Mouse (Mus musculus): Measurements from ENCODE around the gene Dnah3. TPM values are rescaled to one million over a fixed set of nuclear protein-coding genes. Genes with fewer than 3 reads are reported as not detected.
A peak's percentile ranks its signal among the peaks of the same experiment; 100 is the strongest.

Dnah3 gene
- polyA plus RNA-seq, 1 experiment from 2014 or later: 0.40 TPM

DNA sequence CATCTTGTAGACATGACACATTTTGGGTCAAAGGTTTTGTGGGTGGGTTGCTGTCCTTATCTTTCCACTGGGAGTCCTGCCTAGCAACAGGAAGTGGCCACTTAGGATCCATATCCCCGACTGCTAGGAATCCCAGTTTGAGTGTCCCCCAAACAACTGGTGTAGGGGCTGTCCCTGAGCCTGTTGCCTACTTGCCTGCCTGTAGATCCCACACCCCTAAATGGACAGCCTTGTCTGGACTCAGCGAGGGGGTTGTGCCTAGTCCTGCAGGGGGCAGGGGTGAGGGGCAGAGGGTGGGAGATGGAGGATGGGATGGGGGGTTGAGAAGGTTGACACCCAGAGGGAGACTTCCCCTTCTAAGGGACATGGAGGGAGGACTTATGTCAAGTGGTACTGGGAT lies 125.8 kb downstream of the Dnah3 start:
- 59% methylated on average over 2 of the region's 2 CpGs for WGBS
- no peak overlapping the region for H3K4me2 ChIP-seq

DNA sequence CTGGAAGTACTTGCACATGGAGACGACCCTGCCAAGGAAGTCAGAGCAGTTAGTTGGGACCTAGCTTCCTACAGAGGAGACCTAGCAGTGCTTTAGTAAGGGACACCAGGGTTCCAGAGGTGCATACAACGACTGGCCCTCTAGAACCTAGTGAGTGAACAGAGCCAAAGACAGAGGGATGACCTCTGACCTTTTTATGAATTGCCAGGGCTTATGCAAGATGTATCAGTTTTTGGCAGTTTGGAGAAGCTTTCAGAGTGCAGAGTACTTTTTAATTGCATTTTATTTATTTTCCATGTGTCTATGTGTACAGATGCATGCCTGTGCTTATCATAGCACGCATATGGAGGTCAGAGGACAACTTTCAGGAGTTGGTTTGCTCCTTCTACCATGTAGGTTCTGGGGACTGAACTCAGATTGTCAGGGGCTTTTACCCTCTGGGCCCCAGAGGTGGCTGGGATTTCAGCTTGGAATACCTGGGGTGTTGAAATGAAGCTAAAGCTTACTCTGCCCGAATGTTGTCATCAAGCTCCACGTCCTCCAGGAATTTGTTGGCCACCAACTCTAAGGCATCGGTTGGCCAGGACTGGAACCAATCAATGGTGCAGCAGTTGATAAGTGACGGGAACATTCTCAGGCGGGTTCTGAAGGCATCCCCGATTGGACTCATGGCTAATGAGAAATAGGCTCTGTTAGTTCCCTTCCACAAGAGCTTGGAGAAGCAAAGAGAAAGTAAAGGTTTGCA lies 129.3 kb downstream of the Dnah3 start:
- Histone ChIP-seq H3K9ac (no peak overlapping the region), H3K27ac (no peak overlapping the region)
- 69% methylated on average over 9 of the region's 9 CpGs for WGBS

More for the DNA sequence above, 125.8 kb downstream of the Dnah3 start:
- peak; percentile 70; the same call in 1 of the 2 replicates for ATAC-seq (ENCODE audit: borderline replicate concordance, extremely low read depth, low FRiP score, low TSS enrichment)
- Histone ChIP-seq H3K9ac (no peak overlapping the region), H3K4me3 (no peak overlapping the region), H3K9me3 (no peaks in the 10 kb centered on the region), H3K27me3 (no peaks in the 10 kb centered on the region), H3K27ac (no peak overlapping the region), H3K4me1 (no peaks in the 10 kb centered on the region), H3K36me3 (no peaks in the 10 kb centered on the region)

DNA sequence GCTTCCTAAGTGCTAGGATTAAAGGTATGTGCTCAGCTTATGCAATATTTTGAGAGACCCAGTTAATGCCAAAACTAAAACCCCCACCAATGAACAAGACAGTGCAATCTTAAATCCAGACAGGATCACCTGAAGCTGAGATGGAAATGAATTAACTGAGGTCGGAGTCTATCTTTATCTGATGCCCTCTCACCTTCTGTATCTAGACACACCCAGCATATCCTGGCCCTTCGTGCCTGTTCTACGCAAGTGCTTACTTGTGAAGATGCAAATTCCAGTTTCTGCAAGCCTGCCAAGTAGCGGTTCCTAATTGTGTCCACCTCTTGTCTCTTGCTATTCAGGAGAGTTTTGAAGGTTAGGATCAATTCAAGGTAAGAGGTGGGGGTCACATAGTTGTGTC lies 129.9 kb downstream of the Dnah3 start:
- H3K4me2 ChIP-seq: no peak overlapping the region
- no peaks in the 10 kb centered on the region for H3K27me3 ChIP-seq
- no peak overlapping the region for H3K27ac ChIP-seq
- H3K9ac ChIP-seq: no peak overlapping the region
- no peaks in the 10 kb centered on the region for H3K4me1 ChIP-seq
- no peak for ATAC-seq (ENCODE audit: borderline replicate concordance, extremely low read depth, low FRiP score, low TSS enrichment)
- no peaks in the 10 kb centered on the region for H3K9me3 ChIP-seq
- H3K36me3 ChIP-seq: no peaks in the 10 kb centered on the region
- no peak overlapping the region for H3K4me3 ChIP-seq
- 76% methylated on average over 4 of the region's 4 CpGs for WGBS

More for the DNA sequence above, 129.3 kb downstream of the Dnah3 start:
- H3K4me3 ChIP-seq: no peak overlapping the region
- no peaks in the 10 kb centered on the region for H3K36me3 ChIP-seq
- ATAC-seq (ENCODE audit: borderline replicate concordance, extremely low read depth, low FRiP score, low TSS enrichment): no peak
- no peaks in the 10 kb centered on the region for H3K4me1 ChIP-seq
- H3K27me3 ChIP-seq: no peaks in the 10 kb centered on the region
- no peaks in the 10 kb centered on the region for H3K9me3 ChIP-seq
- H3K4me2 ChIP-seq: no peak overlapping the region

DNA sequence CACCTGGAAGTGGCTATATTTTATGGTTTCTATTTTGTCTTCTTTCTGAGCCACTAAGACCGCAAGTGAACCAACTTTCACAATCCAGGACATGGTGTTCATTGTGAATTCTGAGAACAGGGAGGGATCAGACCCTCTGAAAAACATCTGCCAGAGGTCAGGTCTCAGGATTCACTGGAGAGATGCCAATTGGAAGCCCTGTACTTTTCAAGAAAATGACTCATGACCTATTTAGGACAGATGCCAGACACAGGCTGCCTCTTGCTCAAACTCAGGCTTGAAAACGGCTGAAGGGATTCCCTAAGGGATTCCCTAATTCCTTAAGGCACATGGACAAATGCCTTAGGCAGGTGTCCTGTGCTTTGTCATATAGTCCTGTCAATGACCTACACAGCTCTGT lies 134.0 kb downstream of the Dnah3 start:
- ATAC-seq (ENCODE audit: borderline replicate concordance, extremely low read depth, low FRiP score, low TSS enrichment): no peak
- Histone ChIP-seq H3K27ac (no peak overlapping the region), H3K4me1 (no peaks in the 10 kb centered on the region), H3K9me3 (no peaks in the 10 kb centered on the region), H3K27me3 (no peaks in the 10 kb centered on the region), H3K4me2 (no peak overlapping the region), H3K36me3 (no peaks in the 10 kb centered on the region), H3K9ac (no peak overlapping the region), H3K4me3 (no peak overlapping the region)
- 63% methylated on average over 2 of the region's 2 CpGs for WGBS

DNA sequence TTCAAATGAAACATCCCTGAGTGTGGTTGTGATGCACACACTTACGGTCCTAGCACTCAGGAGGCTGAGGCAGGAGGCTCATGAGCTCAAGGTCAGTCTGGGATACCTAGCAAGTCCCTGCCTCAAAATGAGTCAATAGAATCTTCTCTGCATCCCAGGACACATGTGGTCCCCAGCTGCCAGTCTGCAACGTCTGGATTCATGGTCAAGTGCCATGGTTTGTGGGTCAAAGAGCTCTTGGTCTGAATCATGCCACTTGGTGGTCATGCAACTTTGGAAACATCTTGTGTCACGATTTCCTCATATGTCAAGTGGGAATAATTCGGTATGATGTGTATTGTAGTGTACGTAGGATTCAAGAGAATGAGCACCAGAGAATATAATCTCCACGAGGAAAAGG lies 134.5 kb downstream of the Dnah3 start:
- Histone ChIP-seq H3K4me1 (no peaks in the 10 kb centered on the region), H3K4me3 (no peak overlapping the region), H3K9ac (no peak overlapping the region), H3K4me2 (no peak overlapping the region), H3K9me3 (no peaks in the 10 kb centered on the region), H3K27me3 (no peaks in the 10 kb centered on the region), H3K27ac (no peak overlapping the region), H3K36me3 (no peaks in the 10 kb centered on the region)
- 77% methylated on average over 6 of the region's 6 CpGs for WGBS
- ATAC-seq (ENCODE audit: borderline replicate concordance, extremely low read depth, low FRiP score, low TSS enrichment): no peak

DNA sequence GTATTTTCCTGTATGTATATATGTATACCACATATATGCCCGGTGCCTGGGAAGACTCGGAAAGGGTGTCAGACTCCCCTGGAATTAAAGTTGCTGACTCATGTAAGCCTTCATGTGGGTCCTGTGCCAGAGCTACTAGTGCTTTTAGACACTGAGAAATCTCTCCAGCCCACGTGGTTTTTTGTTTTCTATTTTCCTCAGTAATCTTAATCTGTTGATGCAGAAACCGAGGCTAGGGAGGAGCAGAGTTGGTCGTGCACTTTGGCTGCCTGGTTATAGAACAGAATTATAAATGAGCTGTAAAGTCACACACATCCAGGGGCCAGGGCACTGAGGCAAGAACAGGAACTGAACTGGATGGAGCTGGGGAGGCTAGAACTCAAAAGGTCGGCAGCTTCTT lies 135.1 kb downstream of the Dnah3 start:
- WGBS: 67% methylated on average over 6 of the region's 6 CpGs
- H3K36me3 ChIP-seq: no peaks in the 10 kb centered on the region
- H3K9ac ChIP-seq: no peak overlapping the region
- no peaks in the 10 kb centered on the region for H3K9me3 ChIP-seq
- no peak overlapping the region for H3K4me2 ChIP-seq
- H3K4me1 ChIP-seq: no peaks in the 10 kb centered on the region
- H3K27me3 ChIP-seq: no peaks in the 10 kb centered on the region
- H3K27ac ChIP-seq: no peak overlapping the region
- no peak for ATAC-seq (ENCODE audit: borderline replicate concordance, extremely low read depth, low FRiP score, low TSS enrichment)
- no peak overlapping the region for H3K4me3 ChIP-seq

DNA sequence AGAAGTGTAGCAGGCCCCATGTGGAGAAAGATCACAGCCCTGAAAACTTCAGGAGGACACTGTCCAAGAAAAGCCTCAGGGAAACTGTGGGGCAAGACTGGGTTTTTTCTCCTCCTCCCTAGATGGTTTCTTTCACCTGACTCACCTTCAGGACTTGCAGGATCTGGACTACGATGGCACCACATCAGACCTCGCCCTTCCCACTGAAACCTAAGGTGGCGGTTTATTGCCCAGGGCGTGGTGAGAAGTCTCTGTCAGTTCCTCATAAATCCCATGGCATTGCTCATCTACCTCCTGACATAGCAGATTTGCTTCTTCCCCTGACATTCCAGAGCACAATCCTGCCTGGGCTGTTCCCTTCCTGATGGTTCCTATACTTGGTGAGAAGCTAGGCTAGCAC lies 135.6 kb downstream of the Dnah3 start:
- no peaks in the 10 kb centered on the region for H3K9me3 ChIP-seq
- H3K9ac ChIP-seq: no peak overlapping the region
- H3K27ac ChIP-seq: no peak overlapping the region
- no peaks in the 10 kb centered on the region for H3K36me3 ChIP-seq
- H3K4me3 ChIP-seq: no peak overlapping the region
- no peak for ATAC-seq (ENCODE audit: borderline replicate concordance, extremely low read depth, low FRiP score, low TSS enrichment)
- H3K27me3 ChIP-seq: no peaks in the 10 kb centered on the region
- no peaks in the 10 kb centered on the region for H3K4me1 ChIP-seq
- no peak overlapping the region for H3K4me2 ChIP-seq
- WGBS: 82% methylated on average over 4 of the region's 4 CpGs

DNA sequence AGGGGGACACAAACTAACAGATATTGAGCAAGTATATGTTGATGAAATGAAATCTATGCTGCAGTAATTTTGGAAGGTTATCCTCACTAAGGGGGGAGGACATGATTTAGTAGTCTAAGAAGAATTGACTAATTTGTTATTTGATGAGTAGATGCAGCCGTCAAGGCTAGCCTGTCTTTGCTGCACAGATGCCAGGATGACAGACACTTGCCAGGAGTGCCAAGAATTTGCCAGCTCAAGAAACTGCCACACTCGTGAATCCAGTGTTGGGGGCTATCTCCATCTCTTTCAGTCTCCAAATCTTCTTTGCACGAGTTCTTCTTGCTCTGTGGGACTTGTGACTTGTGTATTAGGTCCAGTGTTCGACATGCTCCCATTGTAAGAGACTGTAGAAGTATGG lies 136.0 kb downstream of the Dnah3 start:
- 52% methylated on average over 4 of the region's 4 CpGs for WGBS
- no peak for ATAC-seq (ENCODE audit: borderline replicate concordance, extremely low read depth, low FRiP score, low TSS enrichment)
- Histone ChIP-seq H3K4me1 (no peaks in the 10 kb centered on the region), H3K27me3 (no peaks in the 10 kb centered on the region), H3K9me3 (no peaks in the 10 kb centered on the region), H3K36me3 (no peaks in the 10 kb centered on the region), H3K27ac (no peak overlapping the region), H3K4me2 (no peak overlapping the region), H3K9ac (no peak overlapping the region), H3K4me3 (no peak overlapping the region)

DNA sequence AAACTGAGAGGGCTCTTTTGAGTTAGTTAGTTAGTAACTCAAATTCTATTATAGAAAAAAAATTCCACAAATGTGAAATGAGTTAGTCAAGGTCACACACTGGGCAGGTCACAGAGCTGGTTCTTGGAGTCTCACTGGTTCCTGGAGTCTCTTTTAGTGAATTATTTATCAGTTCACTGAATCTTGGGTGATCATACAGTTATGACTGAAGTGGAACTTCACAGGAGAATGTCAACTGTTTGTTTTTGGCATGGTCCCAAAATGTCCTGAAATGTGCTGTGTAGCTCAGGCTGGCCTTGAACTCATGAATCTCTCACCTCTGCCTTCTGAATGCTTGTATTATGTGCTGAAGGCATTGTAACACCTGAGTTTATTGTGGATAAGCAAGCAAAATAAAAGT lies 137.7 kb downstream of the Dnah3 start:
- Histone ChIP-seq H3K9me3 (no peaks in the 10 kb centered on the region), H3K36me3 (no peaks in the 10 kb centered on the region), H3K4me3 (no peak overlapping the region), H3K27ac (no peak overlapping the region), H3K27me3 (no peaks in the 10 kb centered on the region), H3K4me2 (no peak overlapping the region), H3K9ac (no peak overlapping the region), H3K4me1 (no peaks in the 10 kb centered on the region)
- no peak for ATAC-seq (ENCODE audit: borderline replicate concordance, extremely low read depth, low FRiP score, low TSS enrichment)

DNA sequence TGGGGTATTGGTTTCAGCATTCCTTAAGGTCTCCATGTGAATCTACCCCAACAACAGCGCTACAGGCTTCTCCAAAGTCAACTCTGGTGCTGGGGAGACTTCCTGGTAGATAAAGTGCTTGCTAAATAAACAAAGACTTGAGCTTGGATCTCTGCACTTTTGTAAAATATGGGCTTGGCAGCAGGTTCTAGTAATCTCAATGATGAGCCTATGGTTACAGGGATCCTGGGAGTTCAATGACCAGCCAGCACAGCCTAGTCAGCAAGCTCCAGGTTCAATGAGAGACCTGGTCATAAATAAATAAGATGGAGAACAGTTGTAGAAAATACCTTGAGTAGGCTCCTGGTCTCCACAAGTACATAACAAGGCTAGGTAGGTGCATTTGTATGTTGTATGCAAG lies 141.0 kb downstream of the Dnah3 start:
- H3K4me3 ChIP-seq: no peak overlapping the region
- H3K9me3 ChIP-seq: no peaks in the 10 kb centered on the region
- WGBS: 59% methylated on average over 1 of the region's 1 CpGs
- H3K27me3 ChIP-seq: no peaks in the 10 kb centered on the region
- H3K36me3 ChIP-seq: no peaks in the 10 kb centered on the region
- ATAC-seq (ENCODE audit: borderline replicate concordance, extremely low read depth, low FRiP score, low TSS enrichment): no peak
- H3K4me1 ChIP-seq: no peaks in the 10 kb centered on the region
- no peak overlapping the region for H3K27ac ChIP-seq
- no peak overlapping the region for H3K9ac ChIP-seq
- no peak overlapping the region for H3K4me2 ChIP-seq

DNA sequence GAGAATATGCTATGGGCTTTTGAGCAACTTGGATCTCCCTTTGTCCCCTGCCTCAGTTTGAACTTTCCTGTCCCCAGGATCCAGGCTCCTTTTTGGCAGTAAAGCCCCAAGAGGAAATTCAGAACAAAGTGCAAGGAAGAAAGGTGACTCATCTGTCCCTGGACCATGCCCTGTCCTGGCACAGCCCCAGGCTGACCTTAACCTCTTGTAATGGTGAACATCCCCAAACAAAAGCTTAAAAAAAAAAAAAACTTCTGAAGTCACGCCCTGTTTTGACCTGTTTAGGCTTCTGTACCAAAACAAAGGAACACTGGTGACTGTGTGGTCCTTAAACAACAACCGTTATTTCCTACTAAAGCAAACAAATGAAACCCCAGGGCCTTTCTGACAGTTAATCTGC lies 153.5 kb downstream of the Dnah3 start:
- Histone ChIP-seq H3K4me2 (no peak overlapping the region), H3K9me3 (no peaks in the 10 kb centered on the region), H3K4me1 (no peaks in the 10 kb centered on the region), H3K36me3 (no peaks in the 10 kb centered on the region), H3K27me3 (no peaks in the 10 kb centered on the region), H3K4me3 (no peak overlapping the region), H3K27ac (no peak overlapping the region), H3K9ac (no peak overlapping the region)
- no peak for ATAC-seq (ENCODE audit: borderline replicate concordance, extremely low read depth, low FRiP score, low TSS enrichment)
- WGBS: 48% methylated on average over 2 of the region's 2 CpGs

DNA sequence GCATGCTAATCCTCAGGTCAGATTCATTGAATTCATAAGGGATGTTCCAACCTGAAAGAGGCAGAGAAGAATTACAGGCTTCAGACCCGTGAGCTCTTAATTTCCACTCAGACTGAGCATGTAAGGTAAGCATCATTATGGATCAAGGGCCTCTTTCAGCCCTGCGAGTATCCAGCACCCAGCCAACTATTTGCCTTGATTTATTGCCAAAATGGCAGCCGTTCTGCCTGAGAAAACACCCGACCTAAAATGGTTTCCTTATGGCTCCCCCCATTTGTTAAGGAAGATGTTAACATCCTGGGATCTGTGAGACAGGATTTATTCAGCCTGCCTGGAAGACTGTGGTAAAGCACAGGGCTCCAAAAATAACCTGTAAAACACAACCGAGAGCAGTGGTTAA lies 158.0 kb downstream of the Dnah3 start:
- Histone ChIP-seq H3K27ac (no peak overlapping the region), H3K4me2 (no peak overlapping the region), H3K9ac (no peak overlapping the region), H3K4me1 (no peaks in the 10 kb centered on the region), H3K36me3 (no peaks in the 10 kb centered on the region), H3K9me3 (no peaks in the 10 kb centered on the region), H3K27me3 (no peaks in the 10 kb centered on the region), H3K4me3 (no peak overlapping the region)
- ATAC-seq (ENCODE audit: borderline replicate concordance, extremely low read depth, low FRiP score, low TSS enrichment): no peak
- WGBS: 62% methylated on average over 5 of the region's 5 CpGs

DNA sequence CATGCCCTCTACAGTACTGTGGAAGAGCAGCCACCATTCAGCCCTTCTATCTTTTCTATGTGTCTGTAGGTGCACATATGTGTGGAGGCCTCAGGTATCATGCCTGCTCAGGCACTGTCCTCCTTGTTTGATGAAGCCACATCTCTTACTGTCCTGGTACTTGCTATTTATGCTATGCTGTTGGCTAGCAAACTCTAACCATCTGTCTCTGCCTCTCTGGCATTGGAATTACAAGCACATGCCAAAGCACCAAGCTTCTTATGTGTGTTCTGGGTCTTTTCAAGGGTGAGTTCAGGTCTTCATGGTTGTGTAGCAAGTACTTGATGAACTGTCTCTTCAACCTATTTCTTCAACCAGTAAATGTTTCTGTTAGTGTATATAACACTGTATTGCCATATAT lies 158.8 kb downstream of the Dnah3 start:
- H3K36me3 ChIP-seq: no peaks in the 10 kb centered on the region
- ATAC-seq (ENCODE audit: borderline replicate concordance, extremely low read depth, low FRiP score, low TSS enrichment): no peak
- H3K9me3 ChIP-seq: no peaks in the 10 kb centered on the region
- H3K9ac ChIP-seq: no peak overlapping the region
- no peak overlapping the region for H3K4me3 ChIP-seq
- H3K27me3 ChIP-seq: no peaks in the 10 kb centered on the region
- no peak overlapping the region for H3K4me2 ChIP-seq
- H3K4me1 ChIP-seq: no peaks in the 10 kb centered on the region
- no peak overlapping the region for H3K27ac ChIP-seq

Measured in lung, embryonic 15.5 days (tissue).